Mouse (Mus musculus): ENCODE measurements around the gene Samd4. TPM values are rescaled to one million over a fixed set of nuclear protein-coding genes. Genes with fewer than 3 reads are reported as not detected.

The Samd4 gene
- polyA plus RNA-seq, 1 experiment from 2014 or later = 4.5 TPM

- no peak for DNase-seq (ENCODE audit: low spot score)
- H3K36me3 ChIP-seq = no peaks in the 10 kb centered on the region
- no peak overlapping the region for H3K27ac ChIP-seq
- H3K4me3 ChIP-seq = no peak overlapping the region
- WGBS = 90% methylated on average over 4 of the region's 4 CpGs
- H3K4me1 ChIP-seq (replicated peaks) = peaks cover 5% of the 10 kb centered on the region
- H3K9me3 ChIP-seq = no peaks in the 10 kb centered on the region
- H3K27me3 ChIP-seq (ENCODE audit: insufficient read depth, poor library complexity, severe bottlenecking) = no peaks in the 10 kb centered on the region
These were observed 33.9 kb downstream of the Samd4 start for GRCm38 (mm10) chr14:46916581-46916980.

GRCm38 (mm10) chr14:46917136-46917535 lies 34.5 kb downstream of the Samd4 start:
- no peak overlapping the region for H3K27ac ChIP-seq
- H3K36me3 ChIP-seq = no peaks in the 10 kb centered on the region
- no peak for DNase-seq (ENCODE audit: low spot score)
- H3K27me3 ChIP-seq (ENCODE audit: insufficient read depth, poor library complexity, severe bottlenecking) = no peaks in the 10 kb centered on the region
- 89% methylated on average over 5 of the region's 5 CpGs for WGBS
- H3K4me1 ChIP-seq (replicated peaks) = peaks cover 8% of the 10 kb centered on the region
- H3K4me3 ChIP-seq = no peak overlapping the region
- no peaks in the 10 kb centered on the region for H3K9me3 ChIP-seq

GRCm38 (mm10) chr14:46917581-46917980 lies 34.9 kb downstream of the Samd4 start:
- Histone ChIP-seq H3K4me3 (no peak overlapping the region), H3K36me3 (no peaks in the 10 kb centered on the region), H3K4me1 (replicated peaks) (peaks cover 8% of the 10 kb centered on the region), H3K27me3 (ENCODE audit: insufficient read depth, poor library complexity, severe bottlenecking) (no peaks in the 10 kb centered on the region), H3K9me3 (no peaks in the 10 kb centered on the region), H3K27ac (no peak overlapping the region)
- 93% methylated on average over 3 of the region's 3 CpGs for WGBS
- DNase-seq (ENCODE audit: low spot score) = no peak

GRCm38 (mm10) chr14:46920496-46920895 lies 37.8 kb downstream of the Samd4 start:
- 70% methylated on average over 5 of the region's 5 CpGs for WGBS
- H3K4me3 ChIP-seq = no peak overlapping the region
- H3K4me1 ChIP-seq (replicated peaks) = peaks cover 8% of the 10 kb centered on the region
- no peak for DNase-seq (ENCODE audit: low spot score)
- no peak overlapping the region for H3K27ac ChIP-seq
- H3K27me3 ChIP-seq (ENCODE audit: insufficient read depth, poor library complexity, severe bottlenecking) = no peaks in the 10 kb centered on the region
- H3K36me3 ChIP-seq = no peaks in the 10 kb centered on the region
- no peaks in the 10 kb centered on the region for H3K9me3 ChIP-seq

GRCm38 (mm10) chr14:46921178-46921975 lies 38.7 kb downstream of the Samd4 start:
- Histone ChIP-seq H3K4me3 (no peak overlapping the region), H3K4me1 (replicated peaks) (peaks cover 8% of the 10 kb centered on the region), H3K27me3 (ENCODE audit: insufficient read depth, poor library complexity, severe bottlenecking) (no peaks in the 10 kb centered on the region), H3K9me3 (no peaks in the 10 kb centered on the region), H3K27ac (no peak overlapping the region), H3K36me3 (0 out of 2 replicates have a peak, but pooled peaks cover 3% of the 10 kb centered on the region)
- WGBS = 71% methylated on average over 9 of the region's 9 CpGs
- no peak for DNase-seq (ENCODE audit: low spot score)

GRCm38 (mm10) chr14:46923931-46924330 lies 41.3 kb downstream of the Samd4 start:
- Histone ChIP-seq H3K4me1 (replicated peaks) (peaks cover 8% of the 10 kb centered on the region), H3K27me3 (ENCODE audit: insufficient read depth, poor library complexity, severe bottlenecking) (no peaks in the 10 kb centered on the region), H3K9me3 (no peaks in the 10 kb centered on the region), H3K36me3 (0 out of 2 replicates have a peak, but pooled peaks cover 5% of the 10 kb centered on the region), H3K27ac (no peak overlapping the region), H3K4me3 (no peak overlapping the region)
- 82% methylated on average over 10 of the region's 10 CpGs for WGBS
- no peak for DNase-seq (ENCODE audit: low spot score)

GRCm38 (mm10) chr14:46924422-46924821 lies 41.8 kb downstream of the Samd4 start:
- no peaks in the 10 kb centered on the region for H3K27me3 ChIP-seq (ENCODE audit: insufficient read depth, poor library complexity, severe bottlenecking)
- H3K27ac ChIP-seq = no peak overlapping the region
- no peaks in the 10 kb centered on the region for H3K9me3 ChIP-seq
- no peak for DNase-seq (ENCODE audit: low spot score)
- whole genome bisulfite sequencing = 94% methylated on average over 5 of the region's 5 CpGs
- no peak overlapping the region for H3K4me3 ChIP-seq
- 0 out of 2 replicates have a peak, but pooled peaks cover 5% of the 10 kb centered on the region for H3K36me3 ChIP-seq
- peaks cover 8% of the 10 kb centered on the region for H3K4me1 ChIP-seq (replicated peaks)

GRCm38 (mm10) chr14:46928556-46928955 lies 45.9 kb downstream of the Samd4 start:
- no peaks in the 10 kb centered on the region for H3K9me3 ChIP-seq
- 91% methylated on average over 6 of the region's 6 CpGs for WGBS
- no peaks in the 10 kb centered on the region for H3K27me3 ChIP-seq (ENCODE audit: insufficient read depth, poor library complexity, severe bottlenecking)
- no peak overlapping the region for H3K27ac ChIP-seq
- H3K4me3 ChIP-seq = no peak overlapping the region
- no peak for DNase-seq (ENCODE audit: low spot score)
- no peaks in the 10 kb centered on the region for H3K4me1 ChIP-seq (replicated peaks)
- H3K36me3 ChIP-seq = 0 out of 2 replicates have a peak, but pooled peaks cover 5% of the 10 kb centered on the region

GRCm38 (mm10) chr14:46932121-46932520 lies 49.5 kb downstream of the Samd4 start:
- H3K4me1 ChIP-seq (replicated peaks) = no peaks in the 10 kb centered on the region
- no peak for DNase-seq (ENCODE audit: low spot score)
- no peaks in the 10 kb centered on the region for H3K27me3 ChIP-seq (ENCODE audit: insufficient read depth, poor library complexity, severe bottlenecking)
- H3K4me3 ChIP-seq = no peak overlapping the region
- 92% methylated on average over 13 of the region's 13 CpGs for WGBS
- no peaks in the 10 kb centered on the region for H3K9me3 ChIP-seq
- H3K36me3 ChIP-seq = no peaks in the 10 kb centered on the region
- no peak overlapping the region for H3K27ac ChIP-seq

GRCm38 (mm10) chr14:46932708-46933107 lies 50.1 kb downstream of the Samd4 start:
- H3K9me3 ChIP-seq = no peaks in the 10 kb centered on the region
- WGBS = 72% methylated on average over 6 of the region's 6 CpGs
- DNase-seq (ENCODE audit: low spot score) = no peak
- no peak overlapping the region for H3K4me3 ChIP-seq
- H3K27ac ChIP-seq = no peak overlapping the region
- no peaks in the 10 kb centered on the region for H3K36me3 ChIP-seq
- no peaks in the 10 kb centered on the region for H3K4me1 ChIP-seq (replicated peaks)
- no peaks in the 10 kb centered on the region for H3K27me3 ChIP-seq (ENCODE audit: insufficient read depth, poor library complexity, severe bottlenecking)

GRCm38 (mm10) chr14:46941077-46941476 lies 58.4 kb downstream of the Samd4 start:
- H3K4me1 ChIP-seq (replicated peaks) = peaks cover 19% of the 10 kb centered on the region
- no peaks in the 10 kb centered on the region for H3K9me3 ChIP-seq
- WGBS = 55% methylated on average over 6 of the region's 6 CpGs
- no peak for DNase-seq (ENCODE audit: low spot score)
- H3K4me3 ChIP-seq = no peak overlapping the region
- H3K27ac ChIP-seq = peak overlapping the region; percentile 67
- no peaks in the 10 kb centered on the region for H3K36me3 ChIP-seq
- H3K27me3 ChIP-seq (ENCODE audit: insufficient read depth, poor library complexity, severe bottlenecking) = no peaks in the 10 kb centered on the region

- Histone ChIP-seq H3K27me3 (ENCODE audit: insufficient read depth, poor library complexity, severe bottlenecking) (no peaks in the 10 kb centered on the region), H3K27ac (peak overlapping the region; percentile 67; the same call in 1 of the 2 replicates), H3K9me3 (no peaks in the 10 kb centered on the region), H3K4me3 (no peak overlapping the region), H3K36me3 (no peaks in the 10 kb centered on the region), H3K4me1 (replicated peaks) (peaks cover 19% of the 10 kb centered on the region)
- 76% methylated on average over 23 of the region's 23 CpGs for WGBS
- DNase-seq (ENCODE audit: low spot score) = peak; percentile 60
These were observed 59.5 kb downstream of the Samd4 start for GRCm38 (mm10) chr14:46941896-46942812.

GRCm38 (mm10) chr14:46944411-46944810 lies 61.8 kb downstream of the Samd4 start:
- no peak overlapping the region for H3K27ac ChIP-seq

More at GRCm38 (mm10) chr14:46944411-46944810, 61.8 kb downstream of the Samd4 start:
- Histone ChIP-seq H3K9me3 (no peaks in the 10 kb centered on the region), H3K36me3 (no peaks in the 10 kb centered on the region), H3K4me3 (no peak overlapping the region), H3K4me1 (replicated peaks) (peaks cover 19% of the 10 kb centered on the region), H3K27me3 (ENCODE audit: insufficient read depth, poor library complexity, severe bottlenecking) (no peaks in the 10 kb centered on the region)
- 80% methylated on average over 3 of the region's 3 CpGs for WGBS
- no peak for DNase-seq (ENCODE audit: low spot score)

Data from hindbrain, embryonic 10.5 days (tissue).